Mouse (Mus musculus) CH12.LX (cell line): ENCODE results near the gene Naaladl1. TPM values are rescaled to one million over a fixed set of nuclear protein-coding genes. Genes with fewer than 3 reads are reported as not detected.

ENCODE experiments used
- DNase-seq: peaks from one replicate; pipeline ENCODE4 v3.0.0-alpha.2; 2013; ENCODE audit errors: extremely low read depth
- H3K27ac ChIP-seq: 2 replicates; pipeline ENCODE4 v1.5.1; 2012; ENCODE audit warnings: low read depth, mild to moderate bottlenecking, control low read depth, moderate library complexity; ENCODE audit not compliant: insufficient read depth
- H3K27me3 ChIP-seq: replicated peaks from 2 replicates; pipeline ENCODE3; 2012; ENCODE audit warnings: inconsistent platforms
- H3K36me3 ChIP-seq, 2 experiments: replicated peaks in 1 of 2; 2 replicates each; pipeline versions ENCODE3 to v1.6.1; 2012; ENCODE audit warnings: inconsistent platforms in 1 of 2, low read length in 1 of 2, mild to moderate bottlenecking in 1 of 2, mixed read lengths in 1 of 2, moderate library complexity in 1 of 2; ENCODE audit not compliant: control insufficient read depth in 1 of 2, insufficient read depth in 1 of 2
- H3K4me1 ChIP-seq, 2 experiments: 2 replicates each; pipeline ENCODE4 v1.6.1; 2012; ENCODE audit warnings: inconsistent platforms in 1 of 2, moderate library complexity in 1 of 2; ENCODE audit not compliant: insufficient read depth in 2 of 2, control insufficient read depth in 1 of 2
- H3K4me2 ChIP-seq: 2 replicates; pipeline ENCODE4 v1.6.1; 2012; ENCODE audit warnings: low read depth, mild to moderate bottlenecking, control low read depth; ENCODE audit not compliant: poor library complexity, insufficient read depth, severe bottlenecking
- H3K4me3 ChIP-seq, 3 experiments: fragments of 150-350 bp in 1 of 3; sonication (generic) in 1 of 3; replicated peaks in 1 of 3; 2 replicates each; pipeline versions ENCODE3 to v1.5.1; 2011 to 2012; ENCODE audit warnings: low read depth in 2 of 3, low read length in 2 of 3, mild to moderate bottlenecking in 2 of 3, moderate library complexity in 2 of 3, control low read depth in 1 of 3, improper control_type of control experiment in 1 of 3, inconsistent platforms in 1 of 3, mixed read lengths in 1 of 3; ENCODE audit not compliant: poor library complexity in 1 of 3
- H3K79me2 ChIP-seq: replicated peaks from 2 replicates; pipeline ENCODE4 v1.6.1; 2012; ENCODE audit warnings: mild to moderate bottlenecking, moderate library complexity; ENCODE audit not compliant: control insufficient read depth, poor library complexity, insufficient read depth, severe bottlenecking; ENCODE audit errors: extremely low read depth
- H3K9ac ChIP-seq: 2 replicates; pipeline ENCODE4 v1.6.1; 2012; ENCODE audit warnings: low read depth, mild to moderate bottlenecking, control low read depth, moderate library complexity; ENCODE audit not compliant: insufficient read depth
- H3K9me3 ChIP-seq: replicated peaks from 2 replicates; pipeline ENCODE3; 2012; ENCODE audit warnings: low read length, inconsistent platforms, mixed read lengths
- BHLHE40 ChIP-seq: IDR thresholded peaks from 2 replicates; pipeline ENCODE4 v1.6.1; 2011; ENCODE audit warnings: mild to moderate bottlenecking, low read depth, low read length, improper control_type of control experiment
- CHD1 ChIP-seq: IDR thresholded peaks from 2 replicates; pipeline ENCODE4 v1.6.1; 2012; ENCODE audit warnings: low read depth, low read length, improper control_type of control experiment, inconsistent platforms
- CTCF ChIP-seq, 2 experiments: IDR thresholded peaks in 1 of 2; conservative IDR thresholded peaks in 1 of 2; 2 replicates each; pipeline ENCODE4 v1.5.1; 2011 to 2012; ENCODE audit warnings: low read depth in 2 of 2, low read length in 2 of 2, improper control_type of control experiment in 1 of 2, inconsistent platforms in 1 of 2, mild to moderate bottlenecking in 1 of 2, moderate library complexity in 1 of 2
- ELF1 ChIP-seq: IDR thresholded peaks from 2 replicates; pipeline ENCODE4 v1.6.1; 2014; ENCODE audit warnings: low read depth, mild to moderate bottlenecking, inconsistent platforms, low read length, improper control_type of control experiment
- EP300 ChIP-seq: IDR thresholded peaks from 2 replicates; pipeline ENCODE4 v1.6.1; 2011; ENCODE audit warnings: low read length, improper control_type of control experiment
- HCFC1 ChIP-seq: IDR thresholded peaks from 2 replicates; pipeline ENCODE4 v1.6.1; 2012; ENCODE audit warnings: low read depth, mild to moderate bottlenecking, inconsistent platforms, low read length, improper control_type of control experiment
- KAT2A ChIP-seq: IDR thresholded peaks from 2 replicates; pipeline ENCODE4 v1.6.1; 2012; ENCODE audit warnings: low read length, improper control_type of control experiment, inconsistent platforms; ENCODE audit not compliant: insufficient replicate concordance
- NRF1 ChIP-seq: IDR thresholded peaks from 2 replicates; pipeline ENCODE4 v1.6.1; 2014; ENCODE audit warnings: low read depth, mild to moderate bottlenecking, inconsistent platforms, low read length, improper control_type of control experiment, moderate library complexity
- PAX5 ChIP-seq: IDR thresholded peaks from 2 replicates; pipeline ENCODE4 v1.6.1; 2012; ENCODE audit warnings: low read length, inconsistent platforms, mixed read lengths
- POLR2A ChIP-seq: IDR thresholded peaks from 2 replicates; pipeline ENCODE4 v1.6.1; 2011; ENCODE audit warnings: low read depth, mild to moderate bottlenecking, improper control_type of control experiment, low read length
- POLR2AphosphoS2 ChIP-seq: IDR thresholded peaks from 2 replicates; pipeline ENCODE4 v1.6.1; 2011; ENCODE audit warnings: low read depth, low read length, improper control_type of control experiment
- RAD21 ChIP-seq: IDR thresholded peaks from 2 replicates; pipeline ENCODE4 v1.6.1; 2011; ENCODE audit warnings: low read depth, mild to moderate bottlenecking, low read length, improper control_type of control experiment, moderate library complexity
- RCOR1 ChIP-seq: conservative IDR thresholded peaks from 2 replicates; pipeline ENCODE4 v1.6.1; 2012; ENCODE audit warnings: low read depth, mild to moderate bottlenecking, inconsistent platforms, low read length, improper control_type of control experiment
- SIN3A ChIP-seq: IDR thresholded peaks from 2 replicates; pipeline ENCODE4 v1.6.1; 2012; ENCODE audit warnings: low read length, improper control_type of control experiment, inconsistent platforms
- USF1 ChIP-seq: IDR thresholded peaks from 2 replicates; pipeline ENCODE4 v1.6.1; 2014; ENCODE audit warnings: low read depth, mild to moderate bottlenecking, inconsistent platforms, low read length, improper control_type of control experiment
- ZNF384 ChIP-seq: IDR thresholded peaks from 2 replicates; pipeline ENCODE4 v1.6.1; 2012; ENCODE audit warnings: low read depth, low read length, improper control_type of control experiment, inconsistent platforms
- dilution Hi-C: fragments of 300-500 bp; cut with MboI; formaldehyde crosslinking; loops from 2 replicates; pipeline ENCODE4 v1.14.3; 2020; ENCODE audit warnings: low sequenced_read_pairs; ENCODE audit not compliant: extremely low pct_unique_long_range_greater_than_20kb, extremely low pct_ligation_motif_present
- in situ Hi-C: fragments of 300-500 bp; cut with MboI; formaldehyde crosslinking; loops from 3 replicates; pipeline ENCODE4 v1.14.3; 2019; ENCODE audit warnings: low sequenced_read_pairs, low pct_ligation_motif_present, low pct_unique_long_range_greater_than_20kb, mixed read lengths
- polyA plus RNA-seq: library from polyadenylated mRNA; unstranded; fragments of >175 nt; gene quantifications from 2 replicates; pipeline ENCODE4 v1.2.1, GENCODE M21; 2012; ENCODE audit warnings: low read depth; ENCODE audit not compliant: insufficient read length
- total RNA-seq, 2 experiments: library from RNA; depleted of rRNA; stranded (reverse); fragments of 300-350 nt in 1 of 2; fragments of >200 nt in 1 of 2; gene quantifications; 2 replicates each; pipeline ENCODE4 v1.2.3; 2012 to 2014

The Naaladl1 gene
- total and polyA plus RNA-seq, 3 experiments = 0.24 to 1.9 (median 0.34) TPM

DNA sequence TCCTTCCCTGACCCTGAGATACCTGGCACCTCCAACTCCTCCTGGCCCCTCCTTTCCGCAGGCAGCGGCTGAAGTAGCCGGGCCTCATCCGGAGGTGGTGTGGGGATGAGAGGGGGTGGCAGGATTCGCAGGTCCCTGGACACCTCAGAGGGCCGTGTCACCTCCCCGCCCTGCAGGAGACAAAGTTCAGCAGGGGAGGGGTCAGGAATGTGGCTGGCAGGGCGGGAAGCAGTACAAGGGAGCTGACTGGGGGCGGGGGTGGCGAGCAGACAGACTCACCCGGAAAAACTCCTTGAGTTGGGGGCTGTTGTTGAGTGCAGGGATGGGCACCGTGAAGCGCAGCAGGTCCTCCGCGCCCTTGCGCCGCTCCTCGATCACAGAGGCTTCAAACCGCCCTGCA, 16.2 kb downstream of the Naaladl1 start:
- Histone ChIP-seq H3K9me3 (no peaks in the 10 kb centered on the region), H3K4me1 (peaks cover 1 to 16% of the 10 kb centered on the region in 2 experiments; a peak in 3 of 4 replicates), H3K27ac (no peak overlapping the region), H3K79me2 (peaks cover 9% of the 10 kb centered on the region), H3K36me3 (peaks cover 5 to 42% of the 10 kb centered on the region in 2 experiments), H3K4me3 (no peak overlapping the region), H3K27me3 (no peaks in the 10 kb centered on the region), H3K9ac (no peak overlapping the region), H3K4me2 (no peak overlapping the region)
- in situ Hi-C loops (loop anchor here (5.0 to 10.0 kb wide), 2 partner anchors 34 to 157 kb away; partner anchors contain the start of gene Pola2), dilution Hi-C loops (no loop called here)
- TF ChIP-seq HCFC1 = no peak
- no peak for TF ChIP-seq EP300
- no peak for TF ChIP-seq PAX5
- TF ChIP-seq RCOR1 = no peak
- TF ChIP-seq POLR2AphosphoS2 = no peak
- DNase-seq = no peak

DNA sequence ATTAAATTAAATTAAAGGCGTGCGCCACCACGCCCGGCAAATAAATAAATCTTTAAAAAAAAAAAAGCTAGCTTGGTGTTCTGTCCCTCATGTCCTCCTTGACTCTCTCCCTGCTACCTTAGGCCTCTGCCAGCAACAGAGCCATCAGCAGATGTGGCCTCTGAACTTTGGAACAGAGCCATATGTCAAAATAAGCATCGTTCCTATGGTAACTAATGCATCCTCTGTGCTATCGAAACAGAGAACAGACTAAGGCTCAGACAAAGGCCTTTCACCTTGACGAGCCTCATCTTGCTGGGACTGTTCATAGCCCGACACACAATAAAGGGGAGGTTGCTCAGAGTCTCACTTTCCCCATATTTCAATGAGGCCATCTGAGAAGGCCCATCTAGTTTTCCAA, 17.7 kb downstream of the Naaladl1 start:
- in situ Hi-C loops = loop anchor here (5.0 to 10.0 kb wide), 2 partner anchors 36 to 159 kb away; partner anchors contain the start of gene Pola2

DNA sequence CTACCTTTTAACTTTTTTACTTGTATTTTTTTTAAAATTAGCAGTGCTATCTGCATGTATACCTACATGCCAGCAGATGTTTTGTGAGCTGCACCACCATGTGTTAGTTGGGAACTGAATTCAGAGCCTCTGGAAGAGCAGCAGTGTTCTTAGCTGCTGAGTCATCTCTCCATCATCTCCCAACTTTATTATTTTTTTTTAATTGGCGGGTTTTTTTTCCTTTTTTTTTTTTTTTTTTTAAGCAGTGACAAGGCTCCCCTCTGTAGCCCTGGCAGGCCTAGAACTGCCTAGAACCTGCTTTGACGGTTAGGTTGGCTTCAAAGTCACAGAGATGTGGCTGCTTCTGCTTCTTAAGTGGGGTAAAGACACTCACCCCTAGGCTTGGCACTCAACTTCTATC, 19.3 kb downstream of the Naaladl1 start:
- H3K36me3 ChIP-seq = peaks cover 5 to 35% of the 10 kb centered on the region in 2 experiments
- no peaks in the 10 kb centered on the region for H3K79me2 ChIP-seq
- H3K9ac ChIP-seq = no peak overlapping the region
- H3K27me3 ChIP-seq = no peaks in the 10 kb centered on the region
- no peaks in the 10 kb centered on the region for H3K9me3 ChIP-seq
- no peak for DNase-seq
- no peak for TF ChIP-seq POLR2A
- no peak for TF ChIP-seq USF1
- TF ChIP-seq CHD1 = no peak
- TF ChIP-seq PAX5 = no peak
- no peak for TF ChIP-seq ZNF384
- in situ Hi-C loops = loop anchor here (5.0 to 10.0 kb wide), 2 partner anchors 38 to 160 kb away; partner anchors contain the start of gene Pola2
- no peak overlapping the region for H3K27ac ChIP-seq
- H3K4me2 ChIP-seq = no peak overlapping the region
- no peak overlapping the region for H3K4me3 ChIP-seq
- dilution Hi-C loops = no loop called here
- peaks cover 0 to 9% of the 10 kb centered on the region in 2 experiments; a peak in 2 of 4 replicates for H3K4me1 ChIP-seq

More for the DNA sequence above, 17.7 kb downstream of the Naaladl1 start:
- Histone ChIP-seq H3K36me3 (peaks cover 5 to 40% of the 10 kb centered on the region in 2 experiments), H3K9me3 (no peaks in the 10 kb centered on the region), H3K27ac (peak overlapping the region; percentile 53; the same call in 1 of the 2 replicates), H3K4me1 (peaks cover 0 to 14% of the 10 kb centered on the region in 2 experiments; a peak in 2 of 4 replicates), H3K4me3 (no peak overlapping the region), H3K4me2 (peak overlapping the region; percentile 46), H3K9ac (0 out of 2 replicates have a peak overlapping the region, but pooled peaks have one; percentile 6), H3K27me3 (no peaks in the 10 kb centered on the region), H3K79me2 (no peaks in the 10 kb centered on the region)
- no peak for DNase-seq
- TF ChIP-seq RAD21 = no peak
- no peak for TF ChIP-seq ELF1
- TF ChIP-seq KAT2A = no peak
- no peak for TF ChIP-seq NRF1
- TF ChIP-seq BHLHE40 = no peak
- TF ChIP-seq CTCF (conservative IDR thresholded peaks at IDR 0.05 in 1 of 2, IDR thresholded peaks at IDR 0.05 in 1 of 2; ENCODE audit: low read depth in 2 of 2, low read length in 2 of 2) = no peak
- 0 out of 2 replicates have a peak, but pooled peaks have one; percentile 62 for TF ChIP-seq SIN3A
- dilution Hi-C loops = no loop called here
